In the genomic region with DNA sequence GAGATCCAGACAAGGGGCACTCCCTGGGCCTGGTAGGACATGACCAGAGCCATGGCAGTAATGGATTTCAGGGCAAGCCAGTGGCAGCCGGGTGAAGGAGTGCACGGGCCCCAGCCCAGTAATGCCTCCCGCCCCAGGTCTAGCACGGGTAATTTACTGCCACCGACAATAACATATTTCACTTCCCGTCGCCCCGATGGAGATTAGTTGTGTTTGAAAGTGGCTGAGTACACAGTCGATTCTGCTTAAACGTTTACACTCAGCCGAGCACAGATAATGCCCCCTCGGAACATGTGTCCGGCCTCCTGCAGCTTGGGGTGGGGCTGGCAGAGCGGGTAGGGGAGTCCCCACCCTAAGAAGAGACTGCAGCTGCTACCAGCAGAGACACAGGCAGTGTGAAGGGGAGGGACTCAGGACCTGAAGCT, we compare ENCODE assay signal across 11 mouse cellular contexts. TPM values are rescaled to one million over a fixed set of nuclear protein-coding genes. Genes with fewer than 3 reads are reported as not detected.
DNase-seq lines count a peak whose midpoint lies in the region; ATAC-seq lines count a peak whose summit lies in the region.
"Had no signal": no experiment of that assay in that cellular context is flagged by ENCODE, and none has a peak within 500 bp of the region (broad histone marks: within the 10 kb centered on the region; RNA-seq: fewer than 3 reads in every experiment).

No protein-coding gene starts in this region.

- no peaks in the 10 kb centered on the region for H3K36me3 ChIP-seq in limb, embryonic 12.5 days
- H3K36me3 ChIP-seq in limb, embryonic 10.5 days = no peaks in the 10 kb centered on the region
- no peaks in the 10 kb centered on the region for H3K36me3 ChIP-seq in intestine, embryonic 15.5 days
- no peaks in the 10 kb centered on the region for H3K36me3 ChIP-seq in stomach, embryonic 15.5 days

- 0 out of 2 replicates have a peak overlapping the region, but pooled peaks have one; percentile 34 for H3K9ac ChIP-seq in limb, embryonic 12.5 days (replicated peaks)
- H3K9ac ChIP-seq in intestine, embryonic 15.5 days = no peak overlapping the region
- no peak overlapping the region for H3K9ac ChIP-seq in stomach, embryonic 15.5 days
- H3K9ac ChIP-seq: liver, embryonic 14.5 days had no signal

- DNase-seq in limb, embryonic 10.5 days (ENCODE audit: low spot score) = no peak
- no peak for DNase-seq in left cerebral cortex, adult 18-20 months (ENCODE audit: low spot score in 2 of 2)
- no peak for DNase-seq in urinary bladder, postnatal 14 days (ENCODE audit: low spot score)
- DNase-seq in lung, postnatal 25 days (ENCODE audit: low spot score) = no peak
- DNase-seq: kidney, adult 11 months had no signal

- H3K9me3 ChIP-seq in limb, embryonic 12.5 days = no peaks in the 10 kb centered on the region
- no peaks in the 10 kb centered on the region for H3K9me3 ChIP-seq in limb, embryonic 10.5 days (replicated peaks)
- no peaks in the 10 kb centered on the region for H3K9me3 ChIP-seq in intestine, embryonic 15.5 days
- H3K9me3 ChIP-seq in stomach, embryonic 15.5 days = no peaks in the 10 kb centered on the region

- 0 out of 2 replicates have a peak overlapping the region, but pooled peaks have one; percentile 17 for H3K27ac ChIP-seq in limb, embryonic 12.5 days
- no peak overlapping the region for H3K27ac ChIP-seq in limb, embryonic 10.5 days
- H3K27ac ChIP-seq in intestine, embryonic 15.5 days = no peak overlapping the region
- no peak overlapping the region for H3K27ac ChIP-seq in stomach, embryonic 15.5 days
- H3K27ac ChIP-seq: liver, embryonic 14.5 days had no signal

- peaks cover 27% of the 10 kb centered on the region for H3K27me3 ChIP-seq in limb, embryonic 12.5 days
- peaks cover 34% of the 10 kb centered on the region for H3K27me3 ChIP-seq in limb, embryonic 10.5 days (ENCODE audit: low read depth, poor library complexity, severe bottlenecking)
- H3K27me3 ChIP-seq in intestine, embryonic 15.5 days (replicated peaks) = no peaks in the 10 kb centered on the region
- H3K27me3 ChIP-seq in stomach, embryonic 15.5 days (replicated peaks) = no peaks in the 10 kb centered on the region

- no peak for ATAC-seq in limb, embryonic 12.5 days (ENCODE audit: insufficient number of reproducible peaks, insufficient read depth, low FRiP score, low TSS enrichment, low read depth)
- peak; percentile 62; the same call in 1 of the 2 replicates for ATAC-seq in common myeloid progenitor, adult 5-6 weeks (replicated peaks; ENCODE audit: low read depth, poor library complexity, severe bottlenecking)
- ATAC-seq in intestine, embryonic 15.5 days = peak; percentile 89
- ATAC-seq in stomach, embryonic 15.5 days (ENCODE audit: insufficient read depth, low FRiP score, low read depth) = peak; percentile 88
- ATAC-seq: Patski had no signal

- 14% methylated on average over 14 of the region's 14 CpGs for WGBS in limb, embryonic 12.5 days
- WGBS in limb, embryonic 10.5 days = 18% methylated on average over 14 of the region's 14 CpGs
- 3% methylated on average over 14 of the region's 14 CpGs for WGBS in intestine, embryonic 15.5 days
- WGBS in stomach, embryonic 15.5 days = 9% methylated on average over 14 of the region's 14 CpGs

- H3K4me3 ChIP-seq in limb, embryonic 12.5 days (replicated peaks) = no peak overlapping the region
- no peak overlapping the region for H3K4me3 ChIP-seq in limb, embryonic 10.5 days
- H3K4me3 ChIP-seq in intestine, embryonic 15.5 days (replicated peaks) = no peak overlapping the region
- no peak overlapping the region for H3K4me3 ChIP-seq in stomach, embryonic 15.5 days (replicated peaks)

- peaks cover 6% of the 10 kb centered on the region; the same call in 1 of the 2 replicates for H3K4me1 ChIP-seq in limb, embryonic 12.5 days (replicated peaks)
- peaks cover 11% of the 10 kb centered on the region for H3K4me1 ChIP-seq in limb, embryonic 10.5 days
- peaks cover 6% of the 10 kb centered on the region for H3K4me1 ChIP-seq in intestine, embryonic 15.5 days (replicated peaks)
- 0 out of 2 replicates have a peak, but pooled peaks cover 3% of the 10 kb centered on the region for H3K4me1 ChIP-seq in stomach, embryonic 15.5 days

- peak overlapping the region; percentile 33; the same call in 1 of the 2 replicates for H3K4me2 ChIP-seq in limb, embryonic 12.5 days
- H3K4me2 ChIP-seq in intestine, embryonic 15.5 days (replicated peaks) = peak overlapping the region; percentile 32; the same call in 1 of the 2 replicates
- H3K4me2 ChIP-seq in stomach, embryonic 15.5 days = peak overlapping the region; percentile 25

RNA-seq across cellular contexts. Expression of a gene that starts 38.5 kb away (rescaled TPM):
- 37.5 and 40.1 TPM in 2 replicates for polyA plus RNA-seq in limb, embryonic 12.5 days (2016; fragmentation: Nextera tagmentation; extraction: Ambion mirVana)
- 50.6 and 55.2 TPM in 2 replicates for polyA plus RNA-seq in limb, embryonic 10.5 days (2016; fragmentation: Nextera tagmentation; extraction: Ambion mirVana)
- 4.7 and 6.4 TPM in 2 replicates for total RNA-seq in common myeloid progenitor, adult 5-6 weeks (2017)
- polyA plus RNA-seq in intestine, embryonic 15.5 days (2015; fragmentation: Nextera tagmentation; extraction: Ambion mirVana) = 59.8 and 63.5 TPM in 2 replicates
- polyA plus RNA-seq in stomach, embryonic 15.5 days (2015; fragmentation: Nextera tagmentation; extraction: Ambion mirVana) = 49.7 and 51.5 TPM in 2 replicates
- 10 to 100 TPM; 26.9 to 30.9 TPM for total RNA-seq in left cerebral cortex, adult 18-20 months (2021)

RNA-seq across cellular contexts. Expression of a gene that starts 38.7 kb away (rescaled TPM):
- 36.0 and 39.9 TPM in 2 replicates for polyA plus RNA-seq in limb, embryonic 12.5 days (2016; fragmentation: Nextera tagmentation; extraction: Ambion mirVana)
- 29.3 and 34.7 TPM in 2 replicates for polyA plus RNA-seq in limb, embryonic 10.5 days (2016; fragmentation: Nextera tagmentation; extraction: Ambion mirVana)
- total RNA-seq in common myeloid progenitor, adult 5-6 weeks (2017) = 8.2 and 17.5 TPM in 2 replicates
- polyA plus RNA-seq in intestine, embryonic 15.5 days (2015; fragmentation: Nextera tagmentation; extraction: Ambion mirVana) = 31.5 and 33.7 TPM in 2 replicates
- 28.8 and 29.8 TPM in 2 replicates for polyA plus RNA-seq in stomach, embryonic 15.5 days (2015; fragmentation: Nextera tagmentation; extraction: Ambion mirVana)
- 10 to 100 TPM; 20.2 to 20.5 TPM for total RNA-seq in left cerebral cortex, adult 18-20 months (2021)
